Mouse (Mus musculus) right cerebral cortex, postnatal 10 days (tissue): ENCODE results near the gene Arl6.

Experiments
- DNase-seq, 2 experiments: peaks; one replicate each; pipeline ENCODE4 v3.0.0; 2021; ENCODE audit warnings: low spot score in 2 of 2

The Arl6 gene

GRCm38 (mm10) chr16:59586911-59587310 lies 52.3 kb downstream of the Arl6 start:
- DNase-seq, result no peak

- no peak for DNase-seq
Observed at GRCm38 (mm10) chr16:59586276-59586675, 52.9 kb downstream of the Arl6 start.

GRCm38 (mm10) chr16:59585706-59586244 lies 53.4 kb downstream of the Arl6 start:
- DNase-seq, result no peak

GRCm38 (mm10) chr16:59583515-59583914 lies 55.7 kb downstream of the Arl6 start:
- no peak for DNase-seq

GRCm38 (mm10) chr16:59579237-59579636 lies 60.0 kb downstream of the Arl6 start:
- no peak for DNase-seq

- no peak for DNase-seq
Observed at GRCm38 (mm10) chr16:59573961-59574360, 65.2 kb downstream of the Arl6 start.

GRCm38 (mm10) chr16:59572685-59573084 lies 66.5 kb downstream of the Arl6 start:
- no peak for DNase-seq

- no peak for DNase-seq
Observed at GRCm38 (mm10) chr16:59570807-59571206, 68.4 kb downstream of the Arl6 start.

- DNase-seq, result no peak
Observed at GRCm38 (mm10) chr16:59569837-59570236, 69.4 kb downstream of the Arl6 start.

- no peak for DNase-seq
Observed at GRCm38 (mm10) chr16:59567721-59568381, 71.3 kb downstream of the Arl6 start.

- DNase-seq, result no peak
Observed at GRCm38 (mm10) chr16:59566437-59566836, 72.8 kb downstream of the Arl6 start.

GRCm38 (mm10) chr16:59565631-59566030 lies 73.6 kb downstream of the Arl6 start:
- DNase-seq, result no peak

- no peak for DNase-seq
Observed at GRCm38 (mm10) chr16:59564025-59564424, 75.2 kb downstream of the Arl6 start.
